Mouse (Mus musculus) ES-Bruce4 (cell line): ENCODE data around the gene Gstt1.

ENCODE experiments used
- CTCF ChIP-seq: IDR thresholded peaks from one replicate; pipeline ENCODE4 v1.8.1; 2011; ENCODE audit warnings: low read depth, low read length
- POLR2A ChIP-seq: IDR thresholded peaks from one replicate; pipeline ENCODE4 v1.8.1; 2011; ENCODE audit warnings: low read length; ENCODE audit not compliant: insufficient read depth

GRCm38 (mm10) chr10:75823782-75824181 lies 25.4 kb upstream of the Gstt1 start:
- TF ChIP-seq CTCF (no peak), POLR2A (no peak)
